Comparison of ENCODE assay signal across 22 mouse cellular contexts in the genomic region with DNA sequence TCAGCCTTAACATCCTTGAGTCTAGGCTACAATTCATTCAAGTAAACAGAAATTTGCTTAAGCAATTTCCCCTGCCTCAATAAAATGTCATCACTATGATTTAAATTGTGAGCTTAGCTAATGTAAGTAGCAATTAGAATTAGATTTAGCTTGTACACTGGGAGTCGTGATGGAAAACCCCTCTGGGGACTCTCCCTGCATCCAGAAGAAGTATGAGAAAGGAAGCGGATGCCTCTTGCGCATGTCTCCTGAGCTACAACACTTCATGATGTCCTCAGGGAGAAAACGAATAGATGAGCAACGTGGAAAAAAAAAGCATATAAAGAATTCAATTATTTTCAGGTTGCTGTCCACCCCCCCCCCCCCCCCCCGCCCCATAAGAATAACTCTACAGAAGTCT.
"Had no signal": no experiment of that assay in that cellular context is flagged by ENCODE, and none has a peak within 500 bp of the region (broad histone marks: within the 10 kb centered on the region; RNA-seq: fewer than 3 reads in every experiment).

No protein-coding gene starts in this region.

- H3K4me1 ChIP-seq: heart, embryonic 10.5 days; heart, embryonic 12.5 days; hindbrain, embryonic 12.5 days; intestine, embryonic 15.5 days; limb, embryonic 12.5 days had no signal

- H3K27ac ChIP-seq: heart, embryonic 10.5 days; hindbrain, embryonic 10.5 days; hindbrain, embryonic 12.5 days; intestine, embryonic 15.5 days; layer of hippocampus, adult 2 months; left cerebral cortex, adult 2 months; limb, embryonic 10.5 days; limb, embryonic 12.5 days had no signal

- DNase-seq: gastrocnemius, postnatal 14 days; gastrocnemius, postnatal 36 days; heart, adult 11 months; heart, postnatal 10 days; heart, postnatal 4 days; kidney, adult 18-20 months; kidney, postnatal 10 days; kidney, postnatal 25 days; kidney, postnatal 4 days; liver had no signal

- H3K9ac ChIP-seq: heart, embryonic 12.5 days; hindbrain, embryonic 12.5 days; intestine, embryonic 15.5 days; limb, embryonic 12.5 days had no signal

- H3K4me3 ChIP-seq: heart, embryonic 10.5 days; heart, embryonic 12.5 days; hindbrain, embryonic 10.5 days; hindbrain, embryonic 12.5 days; intestine, embryonic 15.5 days; layer of hippocampus, adult 2 months; left cerebral cortex, adult 2 months; limb, embryonic 10.5 days; limb, embryonic 12.5 days had no signal

- ATAC-seq: hindbrain, embryonic 16.5 days; inflammation-experienced regulatory T-cells, adult 6 months; intestine, embryonic 15.5 days; intestine, postnatal 0 days had no signal

- H3K4me2 ChIP-seq: heart, embryonic 12.5 days; hindbrain, embryonic 12.5 days; intestine, embryonic 15.5 days; limb, embryonic 12.5 days had no signal

- H3K9me3 ChIP-seq: heart, embryonic 10.5 days; heart, embryonic 12.5 days; hindbrain, embryonic 10.5 days; hindbrain, embryonic 12.5 days; intestine, embryonic 15.5 days; limb, embryonic 10.5 days; limb, embryonic 12.5 days had no signal

- H3K27me3 ChIP-seq: heart, embryonic 12.5 days; hindbrain, embryonic 12.5 days; intestine, embryonic 15.5 days; limb, embryonic 12.5 days had no signal

- H3K36me3 ChIP-seq: heart, embryonic 10.5 days; heart, embryonic 12.5 days; hindbrain, embryonic 10.5 days; hindbrain, embryonic 12.5 days; intestine, embryonic 15.5 days; limb, embryonic 10.5 days; limb, embryonic 12.5 days had no signal
